Mouse (Mus musculus) liver, adult (tissue): ENCODE data around the gene Camkv.

Source experiments
- GATA4 ChIP-seq: IDR thresholded peaks from 2 replicates; pipeline ENCODE4 v1.6.1; 2014; ENCODE audit warnings: mild to moderate bottlenecking, low read length; ENCODE audit not compliant: insufficient replicate concordance

The Camkv gene

DNA sequence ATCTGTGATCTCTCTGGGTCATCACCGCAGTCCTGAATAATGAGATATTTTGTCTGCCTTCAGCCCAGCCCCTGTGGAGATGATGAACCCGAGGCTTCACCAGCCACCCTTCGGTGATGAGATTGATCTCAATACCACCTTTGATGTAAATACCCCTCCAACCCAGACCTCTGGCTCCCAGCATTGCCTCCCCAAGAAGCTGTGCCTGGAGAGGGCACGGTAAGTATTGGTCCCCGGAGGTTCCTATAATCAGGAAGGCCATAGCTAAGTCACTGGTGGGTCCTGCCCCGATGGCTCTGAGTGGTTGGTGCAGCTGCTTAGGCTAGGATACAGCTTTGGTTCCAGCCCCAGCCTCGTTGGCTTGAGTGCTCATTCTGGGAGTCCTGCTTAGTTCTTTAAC, 33.1 kb downstream of the Camkv start:
- TF ChIP-seq GATA4: no peak

DNA sequence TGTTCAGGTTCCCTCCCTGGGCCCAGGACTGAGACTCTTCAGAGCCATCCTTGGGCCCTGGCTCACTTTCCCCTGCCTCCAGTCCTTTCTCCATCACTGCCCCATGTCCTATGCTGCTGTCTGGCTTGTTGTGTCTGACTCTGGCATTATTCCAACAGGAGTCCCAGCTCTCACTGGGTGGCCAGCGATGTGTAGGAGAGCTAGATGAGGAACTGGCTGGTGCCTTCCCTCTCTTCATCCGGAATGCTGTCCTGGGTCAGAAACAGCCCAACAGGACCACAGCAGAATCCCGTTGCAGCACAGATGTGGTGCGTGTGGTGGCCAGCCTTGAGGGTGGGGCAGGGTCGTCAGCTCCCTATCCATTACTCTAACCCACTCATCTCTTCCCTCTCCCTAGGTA, 34.8 kb downstream of the Camkv start:
- TF ChIP-seq GATA4: no peak

DNA sequence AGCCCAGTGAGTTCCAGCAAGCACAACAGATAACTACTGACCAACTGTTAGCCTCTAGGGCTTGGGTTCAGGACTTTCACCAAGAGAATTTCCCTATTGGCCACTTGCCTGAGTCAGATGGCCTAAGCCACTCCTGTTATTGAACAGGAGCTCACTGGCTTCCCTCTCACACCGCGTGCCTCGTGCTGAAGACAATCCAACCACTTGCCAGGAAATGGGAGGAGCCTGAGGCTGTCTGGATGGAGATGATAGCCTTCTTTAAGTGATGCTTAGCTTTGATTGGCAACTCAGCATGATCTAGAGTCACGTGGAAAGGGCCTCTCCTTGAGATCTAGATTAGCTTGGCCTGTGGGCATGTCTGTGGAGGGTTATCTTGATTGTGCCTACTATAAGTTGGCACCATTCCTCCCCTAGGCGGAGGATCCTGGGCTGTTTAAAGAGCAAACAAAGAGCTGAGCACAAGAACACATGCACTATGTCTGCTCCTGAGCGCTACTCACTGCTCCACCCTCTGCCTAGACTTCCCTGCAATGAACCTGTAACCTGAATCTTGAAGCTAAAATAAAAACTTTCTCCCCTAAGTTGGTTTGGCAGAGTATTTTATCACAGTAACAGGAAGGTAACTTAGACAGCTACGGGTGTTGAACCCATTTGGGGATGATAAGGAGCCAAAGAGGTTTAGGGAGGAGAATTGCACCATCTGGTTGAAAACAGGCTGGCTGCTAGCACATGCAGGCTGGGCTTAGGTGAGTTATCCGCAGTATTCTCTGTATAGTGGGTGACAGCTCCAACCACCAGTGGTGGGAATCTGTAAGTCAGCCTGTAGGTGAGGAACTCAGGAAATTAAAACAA, 36.4 kb downstream of the Camkv start:
- no peak for TF ChIP-seq GATA4

DNA sequence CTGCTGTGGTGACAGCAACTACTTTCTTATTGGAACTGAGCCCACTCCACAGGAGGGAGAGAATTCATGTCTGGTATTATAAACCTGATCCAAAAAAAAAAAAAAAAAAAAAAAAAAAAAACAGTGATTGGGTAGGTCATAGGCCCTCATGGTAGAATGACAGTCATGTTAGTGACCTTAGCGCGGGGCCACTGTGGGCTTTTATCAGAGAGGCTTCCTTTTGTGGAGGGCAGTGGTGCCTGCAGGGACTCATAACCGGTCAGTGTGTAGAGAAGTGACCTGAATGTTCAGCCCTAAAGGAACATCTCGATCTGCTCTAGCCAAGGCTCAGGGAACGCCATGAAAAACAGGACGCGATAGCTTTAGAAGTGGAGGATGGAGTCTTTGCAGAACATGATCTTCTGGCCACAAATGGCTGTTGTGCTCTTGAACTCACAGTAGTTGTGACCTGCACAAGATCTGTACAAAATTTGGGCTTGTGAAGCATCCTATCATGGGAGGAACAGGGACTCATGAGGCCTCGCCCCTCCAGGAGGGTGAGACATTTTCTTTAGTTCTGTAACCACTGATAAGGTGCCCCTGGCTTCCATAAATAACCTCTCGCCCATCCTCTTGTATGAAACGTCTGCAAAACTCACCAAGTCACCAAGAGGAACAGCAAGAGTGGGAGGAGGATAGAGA, 39.2 kb downstream of the Camkv start:
- peak; percentile 77; the same call in 1 of the 2 replicates for TF ChIP-seq GATA4

DNA sequence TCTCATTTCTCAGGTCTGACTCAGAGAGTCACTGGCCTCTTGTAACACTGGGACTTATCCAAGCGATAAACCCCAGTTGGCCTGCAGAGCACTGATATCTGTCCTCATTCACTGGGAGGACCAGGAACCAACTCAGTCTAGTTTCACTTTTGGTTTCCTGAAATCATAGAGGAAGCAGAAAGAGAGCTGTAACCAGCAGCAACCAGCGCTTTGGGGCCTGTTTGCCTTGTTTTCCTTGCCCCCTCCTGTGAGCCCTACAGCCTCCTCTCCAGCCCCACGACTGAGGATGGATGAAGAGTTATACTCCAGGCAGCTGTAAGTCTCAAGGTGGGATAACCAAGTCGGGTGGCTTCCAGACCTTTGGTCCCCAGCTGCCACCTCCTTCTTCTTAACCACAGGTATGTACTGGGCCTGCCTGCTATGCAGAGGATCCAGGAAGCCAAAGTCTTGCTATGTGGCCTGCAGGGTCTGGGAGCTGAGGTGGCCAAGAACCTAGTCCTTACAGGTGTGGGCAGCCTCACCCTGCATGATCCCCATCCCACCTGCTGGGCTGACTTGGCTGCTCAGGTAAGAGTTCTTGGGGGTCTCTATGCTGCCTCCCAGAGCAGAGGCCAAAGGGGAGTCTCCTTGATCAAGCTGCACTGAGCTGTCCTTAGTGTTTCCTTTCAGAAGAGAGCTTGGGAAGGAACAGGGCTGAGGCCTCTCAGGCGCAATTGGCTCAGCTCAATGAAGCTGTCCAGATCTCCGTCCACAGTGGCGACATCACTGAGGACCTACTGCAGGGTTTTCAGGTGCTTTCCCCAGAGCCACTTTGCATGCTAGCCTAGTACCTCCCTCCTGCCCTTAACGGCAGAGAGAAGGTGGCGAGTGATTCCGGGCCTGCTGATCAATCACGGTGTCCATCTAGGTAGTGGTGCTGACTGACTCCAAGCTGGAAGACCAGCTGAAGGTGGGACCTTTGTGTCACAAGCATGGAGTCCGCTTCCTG, 40.2 kb downstream of the Camkv start, which contains the start of gene Uba7:
Uba7 (plus strand) TSS at position 107 of the 988 bp plus-strand sequence.
- TF ChIP-seq GATA4: peak; percentile 97

DNA sequence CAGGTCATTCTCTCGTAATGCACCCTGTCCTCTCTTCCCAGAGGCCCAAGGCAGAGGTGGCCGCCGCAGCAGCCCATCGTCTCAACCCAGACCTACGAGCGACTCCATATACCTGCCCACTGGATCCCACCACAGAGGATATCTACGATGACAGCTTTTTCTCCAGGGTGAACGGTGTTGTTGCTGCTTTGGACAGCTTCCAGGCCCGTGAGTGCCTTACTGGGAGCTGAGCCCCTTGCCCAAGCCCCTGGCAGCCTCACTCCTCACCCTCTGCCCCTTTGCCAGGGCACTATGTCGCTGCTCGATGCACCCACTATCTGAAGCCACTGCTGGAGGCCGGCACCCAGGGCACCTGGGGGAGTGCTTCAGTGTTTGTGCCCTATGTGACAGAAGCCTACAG, 43.3 kb downstream of the Camkv start:
- TF ChIP-seq GATA4: no peak

DNA sequence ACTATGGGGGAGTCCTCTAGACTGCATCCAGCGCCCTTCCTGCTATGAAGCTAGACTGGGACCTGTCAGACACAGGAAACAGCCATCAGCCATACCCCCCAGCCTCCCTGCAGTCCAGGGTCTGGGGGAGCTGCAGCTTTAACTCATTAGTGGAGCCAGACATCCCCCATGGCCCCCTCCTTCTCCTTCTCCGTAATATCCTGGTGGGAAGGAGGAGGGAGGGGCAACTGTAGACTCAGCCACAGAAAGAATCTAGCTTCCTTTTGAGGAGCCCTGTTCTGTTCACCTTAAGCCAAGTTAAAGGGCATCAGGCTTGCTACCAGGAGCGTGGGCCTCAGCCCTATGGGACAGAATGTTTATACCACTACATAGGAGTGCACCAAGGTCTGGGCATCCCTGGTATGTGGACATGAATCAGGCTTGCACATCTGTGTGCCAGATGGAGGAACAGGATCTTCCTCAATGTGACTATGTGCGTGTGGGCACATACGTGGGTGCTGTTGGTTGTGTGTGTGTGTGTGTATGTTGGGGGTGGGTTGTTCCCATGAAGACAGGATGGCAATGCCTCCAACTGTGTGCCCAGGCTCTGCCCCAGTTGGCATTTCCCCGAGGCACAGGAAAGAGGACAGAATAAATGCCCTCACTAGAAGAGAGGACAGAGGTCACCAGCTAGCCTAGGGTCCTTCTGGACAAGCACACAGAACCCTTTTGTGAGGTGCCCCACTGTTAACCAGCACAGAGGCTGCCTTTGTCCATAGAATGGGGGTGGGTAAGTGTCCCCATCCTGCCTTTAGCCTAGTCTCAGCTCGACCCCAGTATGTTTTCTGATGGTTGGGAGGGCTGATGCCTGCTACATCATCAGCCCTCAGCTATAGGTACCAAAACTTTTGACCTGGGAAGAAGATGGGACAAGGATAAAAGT, 46.5 kb downstream of the Camkv start:
- TF ChIP-seq GATA4: no peak

DNA sequence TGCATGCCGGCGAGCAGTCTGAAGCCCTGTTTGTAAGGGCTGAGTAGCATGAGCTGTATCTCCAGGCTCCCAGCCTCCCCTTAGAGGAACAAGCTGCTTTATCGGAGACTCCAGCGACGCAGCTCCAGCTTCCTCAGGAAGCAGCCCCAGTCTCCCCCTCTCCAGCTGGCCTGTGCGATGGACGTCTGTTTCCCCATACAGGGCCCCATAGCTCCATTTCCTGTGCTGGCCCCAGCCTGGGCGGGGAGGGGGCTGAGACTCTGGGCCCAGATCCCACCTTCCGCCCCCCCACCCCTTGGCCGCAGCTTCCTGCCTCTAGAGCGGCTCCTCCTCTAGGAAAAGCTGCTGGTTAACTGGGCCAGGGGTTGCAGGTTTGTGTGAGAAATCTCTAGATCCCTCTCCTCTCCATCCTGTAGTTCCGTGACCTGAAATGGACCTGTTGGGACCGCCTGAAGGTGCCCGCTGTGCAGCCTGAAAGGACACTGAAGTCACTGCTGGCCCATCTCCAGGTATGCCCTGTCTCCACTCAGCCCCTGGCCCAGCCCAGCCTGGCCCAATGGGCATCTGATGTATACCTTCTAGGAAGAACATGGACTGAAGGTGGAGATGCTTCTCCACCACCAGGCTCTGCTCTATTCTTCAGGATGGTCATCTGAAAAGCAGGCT, 47.3 kb downstream of the Camkv start, which contains the start of gene Gm20661:
Gm20661 (plus strand) TSS at position 378 of the 666 bp plus-strand sequence.
- TF ChIP-seq GATA4: peak; percentile 93; the same call in 1 of the 2 replicates

DNA sequence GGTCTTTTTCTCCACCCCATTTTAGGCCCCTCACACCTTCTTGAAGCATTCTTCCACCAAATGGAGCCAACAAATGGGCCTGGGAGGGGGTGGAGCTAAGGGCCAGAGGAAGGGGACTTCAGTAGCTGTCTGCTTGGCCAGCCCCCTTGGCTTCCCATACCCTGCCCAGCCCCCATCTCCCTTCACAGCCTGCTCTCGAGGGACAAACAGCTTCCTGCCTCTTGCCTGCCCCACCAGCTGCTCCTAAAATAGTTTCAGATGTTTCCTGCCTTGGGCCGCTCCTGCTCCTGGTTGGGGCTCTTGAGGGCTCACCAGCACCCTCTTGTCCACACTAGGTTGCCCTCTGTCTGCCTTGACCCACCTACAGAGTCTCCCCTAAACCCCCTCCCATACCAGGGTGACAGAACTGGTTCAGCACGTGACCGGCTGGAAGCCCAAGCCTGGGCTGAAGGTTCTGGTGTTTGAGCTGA, 48.0 kb downstream of the Camkv start:
- no peak for TF ChIP-seq GATA4

DNA sequence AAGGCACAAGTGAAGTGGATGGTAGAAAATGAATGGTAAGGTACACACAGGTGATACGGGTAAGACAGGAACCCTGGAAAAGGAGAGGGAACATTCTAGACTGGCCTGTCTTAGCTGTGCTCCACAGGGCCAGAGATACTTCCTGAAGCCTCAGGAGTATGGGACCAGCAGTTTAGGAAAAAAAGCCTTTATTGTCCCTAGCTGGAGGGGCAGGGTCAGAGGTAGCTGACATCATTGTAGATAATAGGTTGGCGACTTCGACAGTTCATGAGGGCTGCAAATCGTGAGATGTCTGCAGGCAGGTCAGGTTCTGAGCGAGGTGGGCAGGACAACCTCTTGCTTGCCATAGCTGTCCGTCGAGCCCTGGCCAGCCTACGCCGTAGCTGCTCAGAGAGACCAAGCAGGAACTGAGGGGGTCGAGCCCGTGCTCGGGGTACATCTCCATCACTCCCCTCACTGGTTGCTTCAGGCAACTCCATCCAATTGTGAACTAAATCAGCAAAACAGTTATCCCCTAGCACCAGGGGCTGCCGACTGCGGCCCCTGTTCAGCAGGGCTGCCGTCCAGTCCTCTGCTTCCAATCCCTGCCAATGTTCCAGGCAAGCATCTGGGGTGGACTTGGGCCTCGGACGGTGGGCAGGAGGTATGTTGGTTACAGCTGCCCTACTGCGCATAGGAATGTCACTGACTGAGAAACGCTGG, 48.7 kb downstream of the Camkv start:
- TF ChIP-seq GATA4: no peak

DNA sequence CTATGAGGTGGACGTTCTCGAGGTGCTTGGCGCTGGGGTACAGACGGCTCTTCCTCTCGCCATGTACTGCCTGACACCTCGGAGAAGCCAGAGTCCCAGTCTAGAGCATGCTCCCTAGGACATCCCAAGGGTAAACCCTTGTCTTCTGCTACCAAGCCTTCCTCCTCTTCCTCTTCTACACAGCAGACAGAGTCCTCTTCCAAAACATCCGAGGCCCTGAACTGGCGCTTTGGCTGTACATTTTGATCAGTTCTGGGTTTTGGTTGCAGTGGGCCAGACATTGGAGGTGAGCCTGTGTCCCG, 49.2 kb downstream of the Camkv start:
- TF ChIP-seq GATA4: no peak

DNA sequence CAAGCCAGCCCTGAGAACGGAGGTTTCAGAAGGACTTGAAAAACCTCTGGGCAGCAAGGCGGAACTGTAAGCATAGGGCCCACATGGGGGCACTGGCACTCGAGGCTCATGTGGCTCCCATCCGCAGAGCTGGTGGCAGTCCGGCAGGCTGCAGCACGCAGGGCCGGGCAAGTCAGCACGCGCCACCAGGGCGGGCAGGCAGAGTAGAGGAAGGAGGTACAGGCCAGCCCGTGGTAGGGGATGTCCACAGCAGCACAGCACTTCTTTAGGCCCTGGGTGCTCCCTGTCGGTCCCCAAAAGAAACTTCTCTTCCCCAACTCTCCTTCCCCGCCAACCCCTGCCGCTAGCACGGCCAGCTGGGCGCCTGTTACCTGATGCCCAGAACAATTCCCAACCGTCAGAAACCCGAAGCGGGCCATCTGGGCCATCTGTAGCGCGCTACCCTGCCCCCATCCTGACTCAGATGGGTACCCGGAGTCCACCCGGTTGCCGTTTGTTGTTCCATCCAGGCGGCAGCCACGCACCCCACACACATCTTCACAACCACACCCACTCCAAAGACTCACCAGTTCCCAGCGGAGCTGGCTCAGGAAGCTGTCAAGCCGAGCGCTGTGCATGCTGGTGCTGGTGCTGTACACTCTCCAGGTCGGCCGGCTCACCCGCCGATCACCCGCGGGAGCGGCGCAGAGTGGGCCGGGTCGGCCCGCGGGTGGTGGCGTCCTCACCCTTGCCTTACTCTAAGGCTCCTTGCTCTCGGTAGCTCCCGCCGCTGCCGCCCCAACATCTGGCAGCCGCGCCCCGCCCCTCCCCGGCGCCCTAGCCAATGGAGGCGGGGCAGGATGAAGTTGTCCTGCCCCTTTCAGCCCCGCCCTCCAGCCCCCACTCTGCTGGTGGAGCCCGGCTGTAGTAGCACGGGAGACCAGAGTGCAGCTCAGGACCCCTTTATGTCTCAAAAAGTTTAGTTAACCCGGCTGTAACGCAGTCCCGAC, 50.0 kb downstream of the Camkv start, which contains the start of gene Inka1:
Inka1 (minus strand) TSS at position 749 of the 989 bp plus-strand sequence.
- no peak for TF ChIP-seq GATA4
